Mouse (Mus musculus) heart, embryonic 13.5 days (tissue): ENCODE measurements around the gene Siglecg. TPM values are rescaled to one million over a fixed set of nuclear protein-coding genes. Genes with fewer than 3 reads are reported as not detected.

Experiments
- ATAC-seq: fragments of 200-750 bp; cut with Nextera tagmentation; 2 replicates; pipeline ENCODE4 v1.8.0; 2017; ENCODE audit warnings: moderate TSS enrichment; ENCODE audit not compliant: insufficient number of reproducible peaks, low FRiP score, low TSS enrichment; ENCODE audit errors: extremely low read depth
- H3K27ac ChIP-seq: fragments of 300-500 bp; sonication (generic); replicated peaks from 2 replicates; pipeline ENCODE4 v1.5.1; 2015; ENCODE audit warnings: moderate library complexity, mild to moderate bottlenecking, inconsistent platforms
- H3K27me3 ChIP-seq: fragments of 300-500 bp; sonication (generic); replicated peaks from 2 replicates; pipeline ENCODE4 v1.6.1; 2015; ENCODE audit warnings: mild to moderate bottlenecking, inconsistent platforms
- H3K36me3 ChIP-seq: fragments of 300-500 bp; sonication (generic); 2 replicates; pipeline ENCODE4 v1.6.1; 2015; ENCODE audit warnings: mild to moderate bottlenecking, inconsistent platforms
- H3K4me1 ChIP-seq: fragments of 300-500 bp; sonication (generic); 2 replicates; pipeline ENCODE4 v1.6.1; 2015; ENCODE audit warnings: inconsistent platforms
- H3K4me2 ChIP-seq: fragments of 300-500 bp; sonication (generic); 2 replicates; pipeline ENCODE4 v1.6.1; 2015; ENCODE audit warnings: inconsistent platforms, mild to moderate bottlenecking, moderate library complexity
- H3K4me3 ChIP-seq: fragments of 300-500 bp; sonication (generic); 2 replicates; pipeline ENCODE4 v1.5.1; 2015; ENCODE audit warnings: moderate library complexity, mild to moderate bottlenecking, inconsistent platforms
- H3K9ac ChIP-seq: fragments of 300-500 bp; sonication (generic); 2 replicates; pipeline ENCODE4 v1.6.1; 2015; ENCODE audit warnings: inconsistent platforms, mild to moderate bottlenecking, moderate library complexity
- H3K9me3 ChIP-seq: fragments of 300-500 bp; sonication (generic); 2 replicates; pipeline ENCODE4 v1.6.1; 2016; ENCODE audit warnings: inconsistent platforms
- WGBS: fragments of 180-500 bp; shearing (Covaris S2); methylation state at CpG from one replicate; pipeline ENCODE4 v1.1.7; 2015; ENCODE audit warnings: mixed read lengths; 5-methylcytosine and 5-hydroxymethylcytosine counted together
- polyA plus RNA-seq: library from polyadenylated mRNA; unstranded; fragments of >200 nt; fragmentation: Nextera tagmentation; extraction: Ambion mirVana; gene quantifications from 2 replicates; pipeline ENCODE4 v1.2.1, GENCODE M21; 2015

Gene Siglecg
- polyA plus RNA-seq, 1 experiment from 2014 or later: 0.19 TPM

DNA sequence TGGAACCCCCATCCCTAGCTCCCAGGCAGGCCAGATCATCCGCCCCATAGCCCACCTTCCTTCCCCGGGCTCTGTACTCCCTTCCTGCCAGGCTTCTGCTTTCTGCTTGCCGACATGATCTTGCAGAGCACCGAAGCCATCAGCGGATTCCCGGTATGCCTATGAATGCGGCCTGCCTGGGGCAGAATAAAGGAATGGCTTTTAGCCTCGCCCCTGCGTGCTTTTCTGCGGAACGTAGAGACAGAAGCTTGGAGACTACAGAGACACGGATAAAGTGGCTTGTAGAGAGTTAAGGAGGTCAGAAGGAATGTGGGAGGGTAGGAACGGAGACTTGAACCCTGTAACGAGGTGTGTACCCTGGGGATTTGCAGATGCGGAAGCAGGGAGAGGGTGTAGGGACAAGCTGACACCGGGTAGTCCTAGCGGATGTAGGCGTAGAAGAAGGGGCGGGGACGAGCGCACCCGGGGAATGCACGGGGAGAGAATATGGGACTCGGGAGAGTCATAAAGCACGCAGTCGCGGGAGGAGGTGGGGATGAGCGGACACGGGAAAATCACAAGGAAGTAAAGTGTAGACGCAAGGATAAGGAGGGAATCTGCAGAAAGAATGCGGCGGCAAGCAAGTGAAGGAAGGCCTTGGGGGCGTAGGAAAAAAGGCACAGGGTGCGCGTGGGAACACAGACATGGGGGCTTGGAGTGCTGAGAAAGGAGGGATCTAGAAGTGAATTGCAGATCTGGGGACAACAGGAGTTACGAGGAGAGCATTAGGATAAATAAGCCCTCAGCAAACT lies 35.3 kb downstream of the Siglecg start:
- Histone ChIP-seq H3K36me3 (peaks cover 7% of the 10 kb centered on the region; the same call in 1 of the 2 replicates), H3K4me1 (peaks cover 49% of the 10 kb centered on the region), H3K27me3 (peaks cover 4% of the 10 kb centered on the region; the same call in 1 of the 2 replicates), H3K4me3 (peak overlapping the region; percentile 69), H3K4me2 (peak overlapping the region; percentile 92), H3K27ac (peak overlapping the region; percentile 100), H3K9ac (peak overlapping the region; percentile 86), H3K9me3 (no peaks in the 10 kb centered on the region)
- ATAC-seq: peak; percentile 65
- under 1% methylated on average over 36 of the region's 36 CpGs for WGBS

DNA sequence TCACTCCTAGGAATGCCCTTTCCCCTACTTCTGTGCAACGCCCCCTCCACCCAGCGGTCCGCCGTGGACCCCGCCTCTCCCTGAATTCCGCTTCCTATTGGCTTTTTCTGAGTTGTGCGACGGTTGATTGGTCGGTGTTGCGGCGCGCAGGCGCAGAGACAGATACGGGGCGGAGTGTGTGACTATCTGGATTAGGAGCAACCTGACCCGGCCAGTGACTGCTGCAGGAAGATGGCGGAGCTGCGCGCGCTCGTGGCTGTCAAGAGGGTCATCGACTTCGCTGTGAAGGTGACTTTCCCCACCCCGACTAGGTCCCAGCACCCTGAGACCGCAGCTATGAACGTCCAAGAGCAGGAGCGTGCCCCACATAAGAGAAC lies 35.9 kb downstream of the Siglecg start, which contains the start of the genes Etfb and Gm45233:
TSS of gene Etfb (plus strand) at position 167 of the 377 bp plus-strand sequence.
TSS of gene Gm45233 (plus strand) at position 212 of the 377 bp plus-strand sequence.
- WGBS: under 1% methylated on average over 27 of the region's 27 CpGs
- peaks cover 4% of the 10 kb centered on the region; the same call in 1 of the 2 replicates for H3K27me3 ChIP-seq
- peak within 1 kb of the TSS; percentile 86 for H3K9ac ChIP-seq
- H3K27ac ChIP-seq: peak within 1 kb of the TSS; percentile 100
- H3K36me3 ChIP-seq: peaks cover 7% of the 10 kb centered on the region; the same call in 1 of the 2 replicates
- H3K4me2 ChIP-seq: peak within 1 kb of the TSS; percentile 92
- H3K4me3 ChIP-seq: peak within 1 kb of the TSS; percentile 69
- H3K9me3 ChIP-seq: no peaks in the 10 kb centered on the region
- peaks cover 55% of the 10 kb centered on the region for H3K4me1 ChIP-seq
- ATAC-seq: peak; percentile 92

GRCm38 (mm10) chr7:43447801-43448200 lies 39.8 kb downstream of the Siglecg start:
- Histone ChIP-seq H3K36me3 (peaks cover 33% of the 10 kb centered on the region), H3K4me2 (no peak overlapping the region), H3K27me3 (no peaks in the 10 kb centered on the region), H3K4me3 (no peak overlapping the region), H3K4me1 (peaks cover 60% of the 10 kb centered on the region), H3K9ac (0 out of 2 replicates have a peak overlapping the region, but pooled peaks have one; percentile 44), H3K9me3 (no peaks in the 10 kb centered on the region), H3K27ac (peak overlapping the region; percentile 75; the same call in 1 of the 2 replicates)
- ATAC-seq: no peak
- WGBS: 69% methylated on average over 4 of the region's 4 CpGs

DNA sequence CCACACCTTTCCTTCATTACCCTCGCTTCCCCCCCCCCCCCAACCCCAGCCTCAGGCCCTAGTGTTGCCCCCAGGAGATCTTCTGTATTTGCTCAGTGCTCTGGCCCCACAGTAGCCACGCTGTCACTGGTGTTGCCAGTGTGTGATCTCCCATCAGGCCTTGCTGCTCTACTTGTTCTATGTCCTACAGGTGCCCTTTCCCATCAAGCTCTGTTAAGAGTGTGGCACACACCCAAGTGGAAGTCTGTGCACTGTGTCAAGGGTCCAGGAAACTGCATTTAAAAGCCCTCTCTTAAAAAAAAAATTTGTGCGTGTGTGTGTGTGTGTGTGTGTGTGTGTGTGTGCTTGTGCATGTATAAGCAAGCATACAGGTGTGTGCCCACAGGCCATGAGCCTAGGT lies 40.2 kb downstream of the Siglecg start:
- Histone ChIP-seq H3K4me2 (no peak overlapping the region), H3K36me3 (peaks cover 37% of the 10 kb centered on the region), H3K27me3 (no peaks in the 10 kb centered on the region), H3K4me3 (no peak overlapping the region), H3K4me1 (peaks cover 56% of the 10 kb centered on the region), H3K27ac (peak overlapping the region; percentile 75; the same call in 1 of the 2 replicates), H3K9ac (0 out of 2 replicates have a peak overlapping the region, but pooled peaks have one; percentile 44), H3K9me3 (no peaks in the 10 kb centered on the region)
- no peak for ATAC-seq
- WGBS: 83% methylated on average over 3 of the region's 3 CpGs

- H3K4me3 ChIP-seq: no peak overlapping the region
- no peaks in the 10 kb centered on the region for H3K9me3 ChIP-seq
- peaks cover 49% of the 10 kb centered on the region for H3K4me1 ChIP-seq
- ATAC-seq: no peak
- H3K27ac ChIP-seq: peak overlapping the region; percentile 75
- 87% methylated on average over 2 of the region's 2 CpGs for WGBS
- H3K9ac ChIP-seq: no peak overlapping the region
- peaks cover 53% of the 10 kb centered on the region for H3K36me3 ChIP-seq
- H3K27me3 ChIP-seq: no peaks in the 10 kb centered on the region
- H3K4me2 ChIP-seq: no peak overlapping the region
These were observed 41.8 kb downstream of the Siglecg start for GRCm38 (mm10) chr7:43449811-43450210.

DNA sequence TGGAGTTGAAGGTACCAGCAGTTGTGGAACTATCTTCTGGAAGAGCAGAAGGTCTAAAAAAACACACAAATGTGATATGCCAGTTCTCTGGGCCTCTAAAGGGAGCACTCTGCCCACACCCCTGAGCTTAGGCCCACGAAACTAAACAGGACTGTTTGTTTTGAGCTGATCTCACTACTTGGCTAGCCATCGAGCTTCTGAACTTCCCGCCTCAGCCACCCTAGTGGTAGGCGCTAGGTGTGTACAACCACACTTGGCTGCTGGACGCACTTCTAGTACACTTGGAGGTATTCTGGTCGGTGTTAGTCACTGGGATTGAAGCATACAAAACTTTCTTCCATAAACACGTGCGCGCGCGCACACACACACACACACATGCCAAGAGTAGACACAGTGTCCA lies 43.7 kb downstream of the Siglecg start:
- Histone ChIP-seq H3K9ac (no peak overlapping the region), H3K27me3 (no peaks in the 10 kb centered on the region), H3K36me3 (peaks cover 72% of the 10 kb centered on the region), H3K27ac (no peak overlapping the region), H3K4me1 (peaks cover 32% of the 10 kb centered on the region), H3K4me3 (no peak overlapping the region), H3K9me3 (no peaks in the 10 kb centered on the region), H3K4me2 (no peak overlapping the region)
- WGBS: 91% methylated on average over 11 of the region's 11 CpGs
- no peak for ATAC-seq

DNA sequence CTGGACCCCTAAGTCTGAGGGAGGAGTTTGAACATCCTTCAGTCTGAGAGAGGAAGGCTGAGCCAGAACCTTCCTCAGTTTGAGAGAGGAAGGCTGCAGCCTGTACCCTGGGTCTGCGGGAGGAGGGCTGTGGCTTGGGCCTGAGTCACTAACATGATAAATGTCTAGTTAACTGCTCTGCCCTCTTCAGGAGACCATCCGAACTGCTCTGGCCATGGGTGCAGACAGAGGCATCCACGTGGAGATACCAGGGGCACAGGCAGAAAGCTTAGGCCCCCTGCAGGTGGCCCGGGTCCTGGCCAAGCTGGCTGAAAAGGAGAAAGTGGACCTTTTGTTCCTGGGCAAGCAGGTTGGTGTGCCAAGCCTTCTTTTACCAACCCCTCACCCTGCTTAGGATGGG lies 44.6 kb downstream of the Siglecg start:
- H3K9me3 ChIP-seq: no peaks in the 10 kb centered on the region
- no peak overlapping the region for H3K27ac ChIP-seq
- H3K4me3 ChIP-seq: no peak overlapping the region
- peaks cover 74% of the 10 kb centered on the region for H3K36me3 ChIP-seq
- no peak overlapping the region for H3K9ac ChIP-seq
- no peak overlapping the region for H3K4me2 ChIP-seq
- peaks cover 24% of the 10 kb centered on the region for H3K4me1 ChIP-seq
- no peak for ATAC-seq
- 49% methylated on average over 4 of the region's 4 CpGs for WGBS
- H3K27me3 ChIP-seq: no peaks in the 10 kb centered on the region

DNA sequence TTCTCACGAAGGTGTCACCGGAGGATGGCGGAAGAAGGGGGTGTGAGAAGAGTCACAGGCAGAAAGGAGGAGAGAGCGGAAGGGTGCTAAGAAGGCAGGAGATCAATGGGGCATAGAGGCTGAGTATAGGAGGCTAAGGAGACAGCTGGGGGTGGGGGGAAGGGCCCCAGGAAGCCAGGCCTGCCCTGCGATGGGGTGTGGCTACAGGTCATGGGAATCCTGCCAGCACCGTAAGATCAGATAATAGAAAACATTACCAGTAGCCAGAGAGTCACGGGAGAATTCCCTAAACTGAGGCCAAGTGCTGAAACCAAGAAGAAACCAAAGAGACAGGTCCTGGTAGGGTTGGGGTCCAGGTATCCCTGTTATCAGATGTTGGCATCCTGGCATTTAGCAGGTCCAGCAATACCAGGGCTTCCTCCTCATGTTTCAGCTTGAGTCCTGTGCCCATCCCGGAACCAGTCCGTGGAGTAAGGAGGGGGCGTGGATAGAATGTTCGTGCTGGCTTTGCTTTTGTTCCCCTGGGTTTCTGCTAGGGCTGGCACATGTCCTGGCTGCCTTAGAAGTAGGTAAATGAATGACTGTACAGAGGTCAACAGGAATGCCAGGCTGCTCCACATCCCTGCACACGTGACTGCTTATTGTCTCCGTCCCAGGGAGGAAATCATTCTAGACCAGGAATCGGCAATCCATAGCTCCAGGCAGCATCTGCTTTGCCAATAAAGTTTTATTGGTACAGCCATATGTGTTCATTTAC lies 45.8 kb downstream of the Siglecg start:
- H3K4me2 ChIP-seq: no peak overlapping the region
- WGBS: 80% methylated on average over 14 of the region's 14 CpGs
- ATAC-seq: no peak

GRCm38 (mm10) chr7:43454371-43454770 lies 46.4 kb downstream of the Siglecg start:
- Histone ChIP-seq H3K36me3 (peaks cover 80% of the 10 kb centered on the region), H3K4me3 (no peak overlapping the region), H3K27me3 (no peaks in the 10 kb centered on the region), H3K4me2 (no peak overlapping the region), H3K4me1 (peaks cover 6% of the 10 kb centered on the region), H3K27ac (no peak overlapping the region), H3K9me3 (no peaks in the 10 kb centered on the region), H3K9ac (no peak overlapping the region)
- WGBS: 74% methylated on average over 6 of the region's 6 CpGs
- ATAC-seq: no peak

More for the DNA sequence above, 45.8 kb downstream of the Siglecg start:
- Histone ChIP-seq H3K27ac (no peak overlapping the region), H3K36me3 (peaks cover 80% of the 10 kb centered on the region), H3K4me3 (no peak overlapping the region), H3K4me1 (peaks cover 12% of the 10 kb centered on the region), H3K9me3 (no peaks in the 10 kb centered on the region), H3K27me3 (no peaks in the 10 kb centered on the region), H3K9ac (no peak overlapping the region)

DNA sequence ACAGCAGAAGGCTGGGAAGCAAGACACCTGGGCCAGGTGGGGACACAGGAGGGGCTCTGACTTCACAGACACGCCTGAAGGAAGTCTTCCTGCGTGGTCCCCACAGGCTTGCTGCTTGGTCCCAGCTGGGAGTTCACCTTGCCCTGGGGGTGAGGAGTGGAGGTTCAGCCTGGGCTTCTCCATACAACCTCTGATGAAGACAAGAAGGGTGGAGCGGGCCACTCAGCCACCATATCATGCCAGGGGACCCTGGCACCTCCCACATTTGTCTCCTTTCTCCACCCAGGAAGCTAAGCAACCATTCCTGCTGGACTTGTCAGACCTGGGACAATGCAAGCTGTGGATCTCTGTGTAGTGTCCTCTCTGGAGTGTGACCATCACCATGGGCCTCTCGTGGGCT lies 54.8 kb downstream of the Siglecg start, which contains the start of gene Vsig10l:
TSS of gene Vsig10l (plus strand) at position 301 of the 400 bp plus-strand sequence.
- Histone ChIP-seq H3K27me3 (peaks cover 25% of the 10 kb centered on the region), H3K4me2 (no peak within 1 kb of the TSS), H3K4me1 (peaks cover 23% of the 10 kb centered on the region), H3K4me3 (no peak within 1 kb of the TSS), H3K36me3 (peaks cover 4% of the 10 kb centered on the region), H3K9ac (no peak within 1 kb of the TSS), H3K27ac (no peak within 1 kb of the TSS), H3K9me3 (no peaks in the 10 kb centered on the region)
- no peak for ATAC-seq
- WGBS: 53% methylated on average over 4 of the region's 4 CpGs

- no peaks in the 10 kb centered on the region for H3K9me3 ChIP-seq
- H3K27ac ChIP-seq: no peak overlapping the region
- WGBS: 73% methylated on average over 7 of the region's 7 CpGs
- H3K4me1 ChIP-seq: peaks cover 23% of the 10 kb centered on the region
- peaks cover 25% of the 10 kb centered on the region for H3K27me3 ChIP-seq
- no peak overlapping the region for H3K4me2 ChIP-seq
- ATAC-seq: no peak
- H3K9ac ChIP-seq: no peak overlapping the region
- H3K36me3 ChIP-seq: no peaks in the 10 kb centered on the region
- H3K4me3 ChIP-seq: no peak overlapping the region
These were observed 56.0 kb downstream of the Siglecg start for GRCm38 (mm10) chr7:43463976-43464375.
